Mouse (Mus musculus): Measurements from ENCODE around the gene Mb.
A peak's percentile ranks its signal among the peaks of the same experiment; 100 is the strongest.

Gene Mb

GRCm38 (mm10) chr15:77027117-77027516, 23.4 kb downstream of the Mb start:
- no peak for DNase-seq (ENCODE audit: low read depth, low spot score)

GRCm38 (mm10) chr15:77025884-77026583, 24.4 kb downstream of the Mb start:
- no peak for DNase-seq (ENCODE audit: low read depth, low spot score)

GRCm38 (mm10) chr15:77022401-77022957, 28.0 kb downstream of the Mb start:
- DNase-seq (ENCODE audit: low read depth, low spot score): no peak

- no peak for DNase-seq (ENCODE audit: low read depth, low spot score)
Measured at GRCm38 (mm10) chr15:77021851-77022250, 28.6 kb downstream of the Mb start.

GRCm38 (mm10) chr15:77021056-77021455, 29.4 kb downstream of the Mb start:
- DNase-seq (ENCODE audit: low read depth, low spot score): no peak

GRCm38 (mm10) chr15:77020136-77020535, 30.3 kb downstream of the Mb start:
- DNase-seq (ENCODE audit: low read depth, low spot score): no peak

GRCm38 (mm10) chr15:77019533-77019932, 30.9 kb downstream of the Mb start:
- no peak for DNase-seq (ENCODE audit: low read depth, low spot score)

- no peak for DNase-seq (ENCODE audit: low read depth, low spot score)
Measured at GRCm38 (mm10) chr15:77018740-77019340, 31.6 kb downstream of the Mb start.

GRCm38 (mm10) chr15:77017897-77018296, 32.6 kb downstream of the Mb start:
- no peak for DNase-seq (ENCODE audit: low read depth, low spot score)

GRCm38 (mm10) chr15:77016509-77016908, 34.0 kb downstream of the Mb start:
- no peak for DNase-seq (ENCODE audit: low read depth, low spot score)

- DNase-seq (ENCODE audit: low read depth, low spot score): no peak
Measured at GRCm38 (mm10) chr15:77014985-77015384, 35.5 kb downstream of the Mb start.

GRCm38 (mm10) chr15:77014431-77014830, 36.0 kb downstream of the Mb start:
- no peak for DNase-seq (ENCODE audit: low read depth, low spot score)

- peak; percentile 46 for DNase-seq (ENCODE audit: low read depth, low spot score)
Measured at GRCm38 (mm10) chr15:77013753-77014241, 36.7 kb downstream of the Mb start.

- no peak for DNase-seq (ENCODE audit: low read depth, low spot score)
Measured at GRCm38 (mm10) chr15:77008851-77009250, 41.6 kb downstream of the Mb start.

GRCm38 (mm10) chr15:77003868-77004215, 46.6 kb downstream of the Mb start:
- no peak for DNase-seq (ENCODE audit: low read depth, low spot score)

- no peak for DNase-seq (ENCODE audit: low read depth, low spot score)
Measured at GRCm38 (mm10) chr15:77003173-77003867, 47.1 kb downstream of the Mb start.

- no peak for DNase-seq (ENCODE audit: low read depth, low spot score)
Measured at GRCm38 (mm10) chr15:76998878-76999588, 51.4 kb downstream of the Mb start.

- DNase-seq (ENCODE audit: low read depth, low spot score): no peak
Measured at GRCm38 (mm10) chr15:76998048-76998447, 52.4 kb downstream of the Mb start.

- DNase-seq (ENCODE audit: low read depth, low spot score): no peak
Measured at GRCm38 (mm10) chr15:76994413-76994812, 56.1 kb downstream of the Mb start.

GRCm38 (mm10) chr15:76987542-76988094, 62.9 kb downstream of the Mb start:
- DNase-seq (ENCODE audit: low read depth, low spot score): peak; percentile 74

- DNase-seq (ENCODE audit: low read depth, low spot score): no peak
Measured at GRCm38 (mm10) chr15:76987137-76987536, 63.3 kb downstream of the Mb start.
